Mouse (Mus musculus) granulocyte monocyte progenitor cell, adult 5-6 weeks (primary cell): ENCODE measurements around the gene Dis3. TPM values are rescaled to one million over a fixed set of nuclear protein-coding genes. Genes with fewer than 3 reads are reported as not detected.
"Not testable (repeated sequence)": the region's sequence is repeated elsewhere in the genome, so short reads cannot be mapped to it uniquely, and the experiment has no call there.

Source experiments
- ATAC-seq: replicated peaks from 2 replicates; pipeline ENCODE4 v1.8.0; 2016; ENCODE audit warnings: mild to moderate bottlenecking, moderate TSS enrichment, inconsistent platforms; ENCODE audit not compliant: poor library complexity, severe bottlenecking
- total RNA-seq, 2 experiments: library from RNA; stranded (forward) in 1 of 2; stranded (reverse) in 1 of 2; fragments of 200-712, 200-1000 nt in 1 of 2; fragments of >200 nt in 1 of 2; fragmentation: Nextera tagmentation in 1 of 2; gene quantifications; 2 replicates each; pipeline ENCODE4 v1.2.3; 2014 to 2017

The Dis3 gene
- total RNA-seq, 2 experiments from 2014 or later = 33.9 to 61.3 TPM

- ATAC-seq = no peak
Measured at GRCm38 (mm10) chr14:99088947-99089346, 10.6 kb downstream of the Dis3 start.

DNA sequence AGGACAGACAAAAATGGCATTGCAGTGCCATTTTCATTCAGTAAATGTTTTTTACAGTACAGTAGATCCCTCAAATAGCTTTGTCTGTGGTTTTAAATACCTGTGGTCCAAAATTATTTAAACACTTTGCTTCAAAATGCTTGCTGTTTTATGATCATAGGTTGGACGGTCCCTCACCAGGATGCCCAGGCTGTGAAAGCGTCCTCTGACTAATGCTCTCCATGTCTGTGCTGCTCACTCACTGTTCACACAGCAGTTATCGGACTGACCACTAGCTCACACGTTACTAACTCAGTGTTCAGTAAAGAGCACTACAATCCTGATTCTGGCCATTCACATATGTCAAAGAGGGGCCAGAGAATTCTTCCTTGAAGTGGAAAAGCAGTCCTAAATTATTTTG is 28.4 kb downstream of the Dis3 start:
- no peak for ATAC-seq

DNA sequence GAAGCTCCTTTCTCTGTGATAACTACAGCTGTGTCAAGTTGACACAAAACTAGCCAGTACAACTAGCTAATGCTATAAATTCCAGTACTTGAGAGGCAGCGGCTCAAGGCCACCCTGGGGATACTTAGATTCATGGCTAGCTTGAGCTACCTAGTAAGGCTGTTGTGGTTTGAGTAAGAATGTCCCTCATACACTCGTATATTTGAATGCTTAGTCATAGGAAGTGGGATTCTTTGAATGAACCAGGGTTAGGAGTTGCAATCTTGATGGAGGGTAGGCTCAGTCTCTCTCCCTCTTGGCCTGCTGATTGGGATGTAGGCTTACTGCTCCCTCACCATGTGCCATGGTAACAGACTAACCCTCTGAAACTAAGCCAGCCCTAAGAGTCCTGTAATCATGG is 36.5 kb downstream of the Dis3 start:
- no peak for ATAC-seq

- ATAC-seq = no peak
Measured at GRCm38 (mm10) chr14:99060616-99061015, 39.0 kb downstream of the Dis3 start.

- ATAC-seq = 0 out of 2 replicates have a peak, but pooled peaks have one; percentile 20
Measured at GRCm38 (mm10) chr14:99058959-99059586, 40.5 kb downstream of the Dis3 start.

DNA sequence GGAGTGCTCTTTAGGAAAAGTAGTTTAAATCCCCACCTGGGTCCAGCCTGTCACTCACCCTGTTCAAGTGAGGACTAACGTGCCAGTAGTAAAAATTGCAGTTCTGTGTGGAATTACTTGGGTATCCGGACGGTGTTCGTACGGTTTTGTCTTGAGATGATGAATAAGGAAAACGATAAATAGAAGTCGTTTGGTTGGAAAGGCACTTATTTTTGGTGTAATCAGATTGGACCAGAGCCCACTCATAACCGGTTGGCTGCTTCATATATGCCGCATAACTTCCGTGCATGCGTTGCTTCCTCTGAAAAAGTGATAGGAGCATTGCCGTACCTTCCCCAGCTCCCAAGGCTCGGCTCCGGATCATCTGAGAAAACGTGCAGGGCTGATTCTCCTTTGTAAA is 52.8 kb downstream of the Dis3 start:
- peak; percentile 30 for ATAC-seq

DNA sequence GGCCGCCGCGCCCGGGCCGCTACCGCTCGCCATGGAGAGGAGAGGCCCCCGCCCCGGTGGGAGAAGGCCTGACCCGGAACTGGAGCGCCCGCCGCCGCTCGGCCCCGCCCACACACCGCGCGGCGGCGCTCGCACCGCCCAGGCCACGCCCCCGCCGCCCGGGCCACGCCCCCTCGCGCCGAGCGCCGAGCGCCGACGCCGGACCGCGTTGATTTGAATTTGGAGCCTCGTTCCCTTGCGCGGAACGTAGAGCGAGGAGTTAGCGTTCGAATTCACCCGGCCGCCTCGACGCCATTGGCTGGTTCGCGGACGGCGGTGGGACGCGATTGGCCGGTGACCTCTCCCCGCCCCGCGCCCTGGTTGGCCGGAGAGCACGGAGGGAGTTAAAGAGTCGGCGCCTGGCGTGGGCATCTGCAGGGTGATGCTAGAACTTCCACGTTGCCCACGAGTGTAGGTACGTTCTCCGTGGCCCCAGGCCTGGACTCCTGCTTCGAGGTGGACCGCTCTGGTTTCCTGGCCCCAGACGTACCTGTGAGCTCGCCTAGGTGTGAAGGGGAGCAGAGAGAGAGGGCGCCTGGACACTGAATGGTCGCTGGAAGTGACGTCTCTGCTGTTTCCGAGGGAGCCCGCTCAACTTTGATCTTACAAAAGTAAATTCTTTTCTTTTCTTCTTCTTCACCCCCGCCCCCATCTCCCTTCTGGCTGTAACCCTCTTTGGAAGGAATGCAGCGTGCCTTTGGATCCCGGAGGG is 53.4 kb downstream of the Dis3 start, which contains the start of the genes Mzt1 and Bora:
Mzt1 (minus strand) TSS at position 104 of the 751 bp plus-strand sequence.
Bora (plus strand) TSS at position 192 of the 751 bp plus-strand sequence.
- peak; percentile 80 for ATAC-seq

- ATAC-seq = peak; percentile 7; the same call in 1 of the 2 replicates
Measured at GRCm38 (mm10) chr14:99045378-99046030, 54.1 kb downstream of the Dis3 start.

DNA sequence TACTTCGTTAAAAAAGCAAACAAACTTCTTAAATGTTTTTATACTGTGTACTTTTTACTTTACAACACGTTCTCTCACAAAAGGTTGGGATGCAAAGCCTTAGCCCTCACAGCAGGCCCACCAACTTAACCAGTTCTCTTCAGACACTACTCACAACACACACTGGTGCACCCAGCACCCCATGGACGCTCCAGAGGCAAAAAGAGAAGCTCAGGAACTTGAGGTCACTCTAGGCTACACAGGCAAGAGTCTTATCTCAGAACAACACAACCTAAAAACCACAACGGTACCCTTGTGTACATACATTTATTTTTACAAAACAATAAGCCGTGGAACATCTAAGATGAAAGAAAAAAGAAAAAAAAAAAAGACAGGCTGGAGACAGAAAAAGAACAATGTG is 54.9 kb downstream of the Dis3 start:
- 0 out of 2 replicates have a peak, but pooled peaks have one; percentile 12 for ATAC-seq

- no peak for ATAC-seq
Measured at GRCm38 (mm10) chr14:99044096-99044495, 55.5 kb downstream of the Dis3 start.

GRCm38 (mm10) chr14:99043499-99043898 is 56.1 kb downstream of the Dis3 start:
- ATAC-seq = no peak

GRCm38 (mm10) chr14:99041416-99041815 is 58.2 kb downstream of the Dis3 start:
- no peak for ATAC-seq

DNA sequence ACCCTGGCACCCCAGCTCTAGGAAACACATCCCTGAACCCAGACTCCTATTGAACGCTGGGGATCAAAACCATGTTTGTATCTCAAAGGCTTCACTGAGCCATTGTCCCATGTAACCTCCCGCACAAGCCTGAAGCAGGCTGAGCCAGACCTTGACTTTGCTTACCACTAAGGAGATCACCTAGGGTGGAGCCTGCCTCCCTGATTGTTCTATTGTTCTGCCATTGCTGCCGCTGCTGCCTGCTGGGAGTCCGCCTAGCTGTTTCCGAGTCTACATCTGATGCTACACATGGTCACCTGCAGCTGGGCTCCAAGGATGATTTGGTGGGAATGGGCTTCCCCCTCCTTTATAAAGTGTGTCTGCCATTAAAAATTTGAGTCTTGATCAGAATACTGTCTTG is 60.3 kb downstream of the Dis3 start:
- ATAC-seq = not testable (repeated sequence)

- ATAC-seq = no peak
Measured at GRCm38 (mm10) chr14:99037703-99038102, 61.9 kb downstream of the Dis3 start.

DNA sequence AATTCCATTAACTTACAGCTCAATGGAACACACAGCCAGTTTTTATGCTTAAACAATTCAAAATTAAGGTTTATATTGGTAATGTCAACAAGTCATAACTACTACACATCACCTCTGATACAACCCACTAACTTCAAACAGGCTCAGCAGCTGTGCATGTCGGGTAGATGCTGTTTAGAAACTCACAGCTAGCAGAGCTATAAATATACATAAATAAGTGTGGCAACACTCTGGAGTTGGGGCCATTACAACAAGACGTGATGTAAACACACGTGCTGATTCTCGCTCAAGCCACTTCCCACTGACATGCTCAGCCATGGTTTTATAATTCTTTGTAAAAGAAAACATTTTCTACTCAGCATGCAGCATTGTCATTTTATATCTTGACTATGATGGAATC is 63.5 kb downstream of the Dis3 start:
- ATAC-seq = no peak; the same call in 1 of the 2 replicates

- ATAC-seq = not testable (repeated sequence)
Measured at GRCm38 (mm10) chr14:99034851-99035250, 64.7 kb downstream of the Dis3 start.

DNA sequence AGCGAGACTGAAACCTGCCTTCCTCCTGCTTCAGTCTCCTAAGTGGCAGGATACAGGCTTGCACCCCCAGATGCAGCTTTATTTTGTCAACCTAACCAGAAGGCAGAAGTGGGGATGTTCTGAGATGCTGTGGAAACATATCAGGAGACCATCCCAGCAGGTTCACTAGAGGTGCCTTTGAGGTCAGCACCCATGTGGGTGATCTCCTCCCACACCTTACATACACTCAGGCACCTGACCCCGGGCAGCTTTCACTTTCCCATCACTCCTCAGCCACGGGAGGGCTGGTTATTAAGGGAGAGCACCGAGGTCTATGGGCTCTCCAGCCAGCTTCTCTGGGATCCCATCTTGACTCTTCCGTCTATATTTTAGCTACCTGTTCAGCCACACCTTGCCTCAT is 67.0 kb downstream of the Dis3 start:
- ATAC-seq = no peak

DNA sequence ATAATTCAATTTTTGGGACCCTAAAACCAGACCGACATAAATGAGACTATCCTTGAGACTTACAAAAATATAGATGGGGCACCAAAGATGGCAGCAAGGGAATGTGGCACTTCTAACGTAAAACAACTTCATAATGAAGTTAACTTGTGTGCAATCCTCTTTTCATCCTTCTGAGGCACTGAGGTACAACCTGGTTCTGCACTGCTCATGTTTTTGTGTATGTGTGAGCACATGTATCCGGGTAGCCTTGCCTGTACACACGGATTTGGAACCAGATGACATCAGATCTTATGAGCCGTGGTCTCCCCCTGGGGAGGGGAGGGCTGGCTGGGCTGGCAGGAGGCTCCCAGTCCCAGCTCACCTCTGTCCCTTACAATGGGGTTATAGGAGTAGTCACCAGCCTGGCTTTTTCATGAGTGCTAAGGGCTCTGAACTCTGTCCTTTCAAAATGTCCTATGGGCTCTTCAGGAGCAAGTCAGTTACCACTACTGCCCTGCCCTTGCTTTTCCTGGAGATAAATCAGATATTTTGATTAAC is 68.2 kb downstream of the Dis3 start:
- no peak for ATAC-seq

GRCm38 (mm10) chr14:99029987-99030386 is 69.6 kb downstream of the Dis3 start:
- ATAC-seq = no peak
